Mouse (Mus musculus): ENCODE data around the gene Rogdi. TPM values are rescaled to one million over a fixed set of nuclear protein-coding genes. Genes with fewer than 3 reads are reported as not detected.

Gene Rogdi
- total RNA-seq (2017): 16.4 to 45.3 TPM (median 35.2 TPM) in 3 replicates

DNA sequence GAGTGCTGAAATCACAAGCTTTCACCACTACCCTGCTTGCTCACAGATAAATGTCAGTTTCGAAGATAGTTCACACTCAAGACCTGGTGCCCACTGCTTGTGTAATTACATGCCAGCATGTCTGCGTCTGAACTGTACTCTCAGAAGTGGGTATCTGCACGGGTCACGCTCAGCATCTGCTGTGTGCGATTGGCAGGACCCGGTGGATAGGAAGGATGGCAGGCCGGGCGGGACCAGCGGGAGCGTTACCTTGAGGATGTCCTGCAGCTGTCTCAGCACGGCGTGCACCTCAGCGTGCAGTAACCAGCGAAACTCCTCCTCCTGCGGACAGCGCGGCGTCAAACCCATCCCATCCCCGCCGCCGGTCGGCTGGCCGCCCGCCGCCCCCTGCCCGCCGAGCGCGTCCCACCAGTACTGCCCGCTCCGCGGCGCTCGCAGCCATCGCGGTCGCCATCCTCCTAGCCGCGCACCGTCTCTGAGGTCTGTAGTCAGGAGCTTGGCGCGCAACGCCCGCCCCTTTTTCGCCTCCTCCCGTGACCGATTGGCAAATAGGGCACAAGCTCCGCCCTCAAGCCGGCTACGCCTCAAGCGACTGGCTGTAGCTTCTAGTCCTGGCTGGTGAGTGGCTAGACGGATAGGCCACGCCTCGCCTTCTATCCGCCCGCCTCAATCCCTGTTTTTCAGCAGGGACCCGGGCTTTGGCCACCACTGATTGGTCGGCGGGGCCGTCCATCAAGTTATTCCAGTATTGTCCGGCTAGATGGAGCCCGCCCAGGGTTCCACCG is at the start of gene Rogdi:
Rogdi (minus strand) TSS at position 500 of the 785 bp plus-strand sequence.
- peak; percentile 96 for ATAC-seq (replicated peaks; ENCODE audit: insufficient number of reproducible peaks, low FRiP score, low TSS enrichment, poor library complexity, severe bottlenecking)

DNA sequence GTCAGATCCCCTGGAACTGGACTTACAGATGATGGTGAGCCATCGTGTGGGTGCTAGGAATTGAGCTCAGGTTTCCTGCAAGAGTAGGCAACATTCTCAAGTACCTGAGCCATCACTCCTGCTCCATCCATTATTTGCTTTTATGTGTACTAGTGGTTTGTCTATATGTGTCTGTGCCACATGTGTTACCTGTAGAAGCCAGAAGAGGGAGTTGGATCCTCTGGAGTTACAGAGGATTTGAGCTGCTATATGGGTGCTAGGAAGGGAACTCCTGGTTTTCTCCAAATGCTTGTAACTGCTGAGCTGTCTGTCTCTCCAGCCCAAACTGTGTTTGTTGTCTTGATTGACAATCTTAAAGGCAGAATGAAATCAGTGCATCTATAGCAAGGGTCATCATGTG is 44.8 kb upstream of the Rogdi start:
- no peak for ATAC-seq (replicated peaks; ENCODE audit: insufficient number of reproducible peaks, low FRiP score, low TSS enrichment, poor library complexity, severe bottlenecking)

DNA sequence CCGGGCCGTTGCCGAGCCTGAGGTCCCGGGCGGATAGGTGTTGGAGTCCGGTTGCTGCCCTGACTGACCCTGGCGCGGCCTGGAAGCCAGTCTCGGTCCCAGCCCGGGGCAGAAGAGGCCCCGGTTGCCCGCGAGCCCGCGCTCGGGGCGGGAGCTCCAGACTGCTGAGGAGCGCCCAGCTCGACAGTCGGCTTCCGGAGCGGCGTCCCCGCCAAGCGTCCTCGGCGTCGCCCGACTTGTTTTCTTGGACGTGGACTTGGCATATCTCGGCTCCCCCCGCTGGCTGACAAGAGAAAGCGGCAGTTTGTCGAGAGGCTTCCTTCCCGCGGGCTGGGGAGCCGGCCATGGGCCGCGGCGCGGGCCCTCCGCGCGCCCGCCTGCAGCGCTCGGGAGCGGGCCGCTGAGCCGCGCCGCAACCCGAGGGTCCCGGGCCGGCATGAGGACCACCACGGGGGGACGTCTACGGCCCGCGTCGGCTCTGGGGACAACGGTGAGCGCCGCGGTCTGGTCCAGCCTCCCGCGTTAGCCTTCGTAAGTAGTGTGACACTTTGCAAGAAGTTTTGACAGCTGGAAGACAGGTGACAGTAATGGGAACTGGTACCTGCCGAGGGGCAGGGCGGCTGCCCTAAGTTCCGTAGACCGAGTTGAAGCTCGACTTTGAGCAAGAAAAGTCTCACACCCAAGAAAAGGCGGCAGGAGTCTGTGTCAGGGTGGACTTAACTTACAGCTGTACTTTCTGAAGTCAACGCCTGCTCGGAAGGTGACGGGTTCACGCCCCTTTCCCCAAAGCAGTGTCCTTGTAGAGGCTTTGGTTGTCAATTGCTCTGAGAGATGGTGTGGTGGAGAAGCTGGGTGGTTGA is 37.1 kb upstream of the Rogdi start:
- ATAC-seq (replicated peaks; ENCODE audit: insufficient number of reproducible peaks, low FRiP score, low TSS enrichment, poor library complexity, severe bottlenecking): peak; percentile 40; the same call in 1 of the 2 replicates

- ATAC-seq (replicated peaks; ENCODE audit: insufficient number of reproducible peaks, low FRiP score, low TSS enrichment, poor library complexity, severe bottlenecking): peak; percentile 91
These were observed 36.5 kb upstream of the Rogdi start, which contains the start of the genes Glyr1 and Ubn1 for GRCm38 (mm10) chr16:5049774-5050234. TSS of gene Glyr1 (minus strand) at chr16:5049863. TSS of gene Ubn1 (plus strand) at chr16:5050057.

GRCm38 (mm10) chr16:5049182-5049773 is 35.9 kb upstream of the Rogdi start:
- ATAC-seq (replicated peaks; ENCODE audit: insufficient number of reproducible peaks, low FRiP score, low TSS enrichment, poor library complexity, severe bottlenecking): peak; percentile 60

- ATAC-seq (replicated peaks; ENCODE audit: insufficient number of reproducible peaks, low FRiP score, low TSS enrichment, poor library complexity, severe bottlenecking): no peak
These were observed 32.0 kb upstream of the Rogdi start for GRCm38 (mm10) chr16:5045322-5045721.

DNA sequence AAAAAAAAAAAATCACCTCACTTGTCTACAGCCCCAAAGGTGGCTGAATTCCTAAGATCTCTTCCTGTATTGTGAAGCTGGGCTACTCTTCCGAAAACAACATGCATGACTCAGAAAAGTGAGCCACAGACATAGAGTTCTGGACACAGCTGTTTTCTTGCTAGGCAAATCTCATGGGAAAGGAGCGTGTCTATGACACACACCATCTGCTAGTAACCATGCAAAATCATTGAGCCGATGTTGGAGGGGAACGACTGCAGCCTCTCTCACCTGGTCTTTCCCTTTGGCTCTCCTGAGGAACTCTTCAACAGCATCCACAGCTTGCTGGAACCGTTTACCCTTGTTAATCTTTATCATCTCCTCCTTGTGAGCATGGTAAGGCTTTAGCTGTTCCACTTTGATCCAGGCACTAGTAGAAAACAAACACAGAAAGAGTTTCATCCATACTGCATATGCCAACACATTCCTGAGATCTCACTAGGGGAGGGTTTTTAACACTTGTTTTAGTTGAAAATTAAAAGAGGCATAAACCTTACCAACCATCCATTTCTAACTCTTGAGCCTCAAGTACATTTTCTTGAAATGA is 23.4 kb upstream of the Rogdi start:
- no peak for ATAC-seq (replicated peaks; ENCODE audit: insufficient number of reproducible peaks, low FRiP score, low TSS enrichment, poor library complexity, severe bottlenecking)

DNA sequence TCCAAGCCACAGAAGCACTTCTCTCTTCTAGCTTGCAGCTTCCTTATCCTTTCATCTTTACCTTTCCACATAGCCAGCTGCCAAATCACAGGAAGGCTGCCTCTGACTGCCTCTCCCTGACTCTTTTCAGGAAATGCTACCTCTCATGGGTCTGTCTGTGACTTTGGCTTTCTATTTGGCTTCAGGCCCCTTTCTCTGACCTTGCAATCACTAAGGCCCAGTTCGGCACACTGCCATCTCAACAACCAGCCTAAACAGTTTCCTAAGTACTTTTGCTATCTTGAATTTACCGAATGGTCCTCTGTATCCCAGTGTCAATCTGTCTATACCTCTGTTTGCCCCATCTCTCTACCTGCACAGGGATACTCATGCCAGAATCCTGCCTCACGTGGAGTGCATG is 22.2 kb upstream of the Rogdi start:
- no peak for ATAC-seq (replicated peaks; ENCODE audit: insufficient number of reproducible peaks, low FRiP score, low TSS enrichment, poor library complexity, severe bottlenecking)

DNA sequence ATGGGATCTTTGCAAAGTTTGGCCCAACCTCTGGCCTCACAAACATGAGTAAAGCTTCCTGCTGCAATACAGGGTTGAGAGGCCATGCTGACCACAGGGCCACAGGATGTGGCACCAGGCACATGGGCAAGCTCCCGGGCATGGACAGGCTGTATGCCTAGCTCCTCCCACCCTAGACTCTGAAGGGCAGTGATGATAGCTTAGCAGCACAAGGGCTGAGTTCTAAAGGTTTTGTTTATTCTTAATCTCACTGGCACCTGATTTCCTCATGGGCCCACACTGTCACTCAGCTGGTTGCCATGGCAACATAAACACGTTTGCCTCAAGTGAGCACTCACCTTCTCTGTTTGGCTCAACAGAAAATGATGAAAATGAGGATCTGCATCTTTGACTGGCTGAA is 16.5 kb upstream of the Rogdi start:
- ATAC-seq (replicated peaks; ENCODE audit: insufficient number of reproducible peaks, low FRiP score, low TSS enrichment, poor library complexity, severe bottlenecking): peak; percentile 85

GRCm38 (mm10) chr16:5024021-5024420 is 10.7 kb upstream of the Rogdi start:
- no peak for ATAC-seq (replicated peaks; ENCODE audit: insufficient number of reproducible peaks, low FRiP score, low TSS enrichment, poor library complexity, severe bottlenecking)

DNA sequence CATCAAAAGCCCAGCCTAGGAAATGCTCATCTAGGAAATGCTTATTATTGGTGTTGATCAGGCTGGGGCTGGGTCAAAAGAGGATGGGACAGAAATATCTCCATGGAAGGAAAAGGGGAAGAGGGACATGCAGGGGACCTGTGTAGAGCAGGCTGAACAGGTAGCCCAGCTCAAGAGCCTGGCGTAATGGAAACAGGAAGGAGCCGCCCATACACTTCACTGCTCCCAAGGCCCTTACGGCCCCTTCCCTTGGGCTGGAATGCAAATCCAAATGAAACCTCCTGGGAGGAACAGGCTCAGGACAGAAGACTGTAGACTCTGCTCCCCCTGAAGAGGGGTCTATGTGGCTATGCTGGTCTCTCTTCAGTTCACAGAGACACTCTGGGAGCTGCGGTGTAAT is 1.2 kb upstream of the Rogdi start:
- ATAC-seq (replicated peaks; ENCODE audit: insufficient number of reproducible peaks, low FRiP score, low TSS enrichment, poor library complexity, severe bottlenecking): no peak

GRCm38 (mm10) chr16:5012036-5013005 is 1.0 kb downstream of the Rogdi start:
- no peak for ATAC-seq (replicated peaks; ENCODE audit: insufficient number of reproducible peaks, low FRiP score, low TSS enrichment, poor library complexity, severe bottlenecking)

- ATAC-seq (replicated peaks; ENCODE audit: insufficient number of reproducible peaks, low FRiP score, low TSS enrichment, poor library complexity, severe bottlenecking): no peak
These were observed 2.1 kb downstream of the Rogdi start for GRCm38 (mm10) chr16:5011285-5011684.

DNA sequence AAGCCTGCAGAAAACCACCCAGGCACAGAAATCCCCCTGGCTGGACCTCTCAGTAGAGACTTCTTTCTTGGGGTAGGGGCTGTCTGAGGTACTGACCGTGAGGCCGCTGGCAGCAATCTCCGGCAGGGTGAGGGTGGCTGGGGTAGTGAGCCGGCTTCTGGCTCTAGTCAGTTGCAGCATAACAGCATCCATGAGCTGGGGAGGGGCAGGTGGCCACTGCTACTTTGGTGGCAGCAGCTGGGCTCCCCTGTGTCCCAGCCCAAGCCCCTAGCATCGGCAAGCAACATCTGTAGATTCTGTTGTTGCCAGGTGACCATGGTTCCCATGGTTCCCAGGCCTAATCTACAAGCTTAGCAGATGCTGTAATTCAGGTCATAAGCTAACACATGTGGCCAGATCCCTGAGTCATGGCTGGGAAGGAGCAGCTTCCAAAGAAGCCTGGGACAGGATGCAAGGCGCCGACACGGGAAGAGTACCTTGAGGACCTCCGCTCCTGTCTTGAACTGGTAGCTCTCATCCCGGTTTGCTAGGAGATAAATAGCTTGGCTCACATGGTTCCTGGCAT is 2.9 kb downstream of the Rogdi start:
- ATAC-seq (replicated peaks; ENCODE audit: insufficient number of reproducible peaks, low FRiP score, low TSS enrichment, poor library complexity, severe bottlenecking): no peak

GRCm38 (mm10) chr16:5008076-5008475 is 5.3 kb downstream of the Rogdi start:
- ATAC-seq (replicated peaks; ENCODE audit: insufficient number of reproducible peaks, low FRiP score, low TSS enrichment, poor library complexity, severe bottlenecking): no peak

DNA sequence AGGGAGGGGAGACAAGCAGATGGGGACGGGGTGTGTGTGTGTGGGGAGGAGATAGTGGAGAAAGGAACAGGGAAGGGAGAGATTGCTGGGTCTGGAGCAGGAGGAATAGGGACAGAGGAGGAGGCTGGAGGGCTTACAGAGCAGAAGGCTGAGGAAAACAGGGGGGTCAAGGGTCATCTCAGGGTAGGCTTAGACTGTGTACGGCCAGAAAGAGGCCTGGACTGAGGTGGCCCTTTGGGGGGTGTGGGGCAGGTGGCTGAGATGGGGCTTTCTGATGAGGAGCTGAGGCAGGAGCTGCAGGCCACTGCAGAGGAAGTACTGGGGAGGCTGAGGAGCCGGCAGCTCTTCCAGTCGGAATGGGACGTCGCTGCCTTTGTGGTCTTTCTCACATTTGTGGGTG is 5.9 kb downstream of the Rogdi start:
- ATAC-seq (replicated peaks; ENCODE audit: insufficient number of reproducible peaks, low FRiP score, low TSS enrichment, poor library complexity, severe bottlenecking): no peak

- no peak for ATAC-seq (replicated peaks; ENCODE audit: insufficient number of reproducible peaks, low FRiP score, low TSS enrichment, poor library complexity, severe bottlenecking)
These were observed 6.3 kb downstream of the Rogdi start, which contains the start of gene Smim22 for GRCm38 (mm10) chr16:5007067-5007466. TSS of gene Smim22 (plus strand) at chr16:5007288.
